Mouse (Mus musculus) R1 (cell line): ENCODE data around the gene Cdk8.
A peak's percentile ranks its signal among the peaks of the same experiment; 100 is the strongest.

ENCODE experiments used
- DNase-seq: peaks from one replicate; pipeline ENCODE4 v3.0.0-alpha.2; 2018; ENCODE audit warnings: low read depth, low spot score

Cdk8 gene

DNA sequence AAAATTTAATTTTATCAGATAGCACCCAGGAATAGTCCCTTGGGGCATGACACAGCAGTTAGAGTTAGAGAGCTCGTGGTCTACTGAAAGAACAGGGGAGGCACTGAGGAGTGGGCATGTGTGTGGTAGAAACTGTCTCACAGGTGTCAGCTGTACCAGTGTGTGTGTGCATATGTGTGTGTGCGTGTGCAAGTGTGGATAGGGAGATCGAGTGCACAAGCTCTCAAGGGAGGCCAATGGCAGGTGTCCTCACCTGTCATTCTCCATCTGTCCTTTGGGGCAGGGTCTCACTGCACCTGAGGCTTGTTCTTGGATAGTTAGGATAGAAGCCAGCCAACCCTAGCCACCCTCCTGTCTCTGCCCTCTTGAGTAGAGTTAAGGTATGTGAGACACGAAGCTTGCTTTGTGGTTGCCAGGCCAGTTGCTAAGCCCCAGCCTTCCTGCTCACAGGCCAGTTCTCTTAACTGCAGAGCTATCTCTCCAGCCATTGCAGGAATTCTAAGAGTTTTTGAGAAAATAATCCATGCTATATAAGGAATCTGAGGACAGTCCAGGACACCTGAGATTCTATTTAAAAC lies 50.3 kb downstream of the Cdk8 start:
- no peak for DNase-seq

DNA sequence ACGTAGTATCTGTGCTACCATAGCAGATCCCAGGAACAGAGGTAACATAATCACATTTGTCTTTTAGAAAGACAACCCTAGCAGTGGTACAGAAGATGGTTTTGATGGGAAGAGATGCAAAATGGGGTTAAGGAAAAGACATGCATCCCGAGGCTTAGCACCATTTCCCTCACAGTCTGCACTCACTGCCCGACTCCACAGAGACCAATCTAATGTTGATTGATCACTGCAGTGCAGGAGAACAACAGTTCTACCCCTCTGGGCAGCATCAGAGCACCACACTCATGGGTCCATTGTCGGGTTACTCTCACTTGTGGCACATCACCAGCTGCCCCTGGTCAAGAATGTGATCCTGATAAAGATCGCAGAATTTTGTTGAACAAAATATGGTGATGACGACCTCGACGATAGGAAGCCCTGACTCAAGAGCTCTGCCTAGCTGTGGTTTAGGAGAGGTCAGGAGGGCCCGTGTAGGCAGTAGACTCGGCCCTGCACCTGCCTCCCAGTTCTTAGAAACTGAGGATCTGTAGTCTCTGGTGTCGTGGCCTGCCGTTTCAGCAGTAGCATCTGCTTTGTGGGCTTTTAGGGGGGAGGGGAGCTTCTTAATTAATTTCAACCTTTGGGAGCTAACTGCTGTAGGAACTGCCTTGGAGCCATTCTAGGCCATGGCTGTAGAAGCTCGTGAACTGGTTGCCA lies 51.0 kb downstream of the Cdk8 start:
- no peak for DNase-seq

DNA sequence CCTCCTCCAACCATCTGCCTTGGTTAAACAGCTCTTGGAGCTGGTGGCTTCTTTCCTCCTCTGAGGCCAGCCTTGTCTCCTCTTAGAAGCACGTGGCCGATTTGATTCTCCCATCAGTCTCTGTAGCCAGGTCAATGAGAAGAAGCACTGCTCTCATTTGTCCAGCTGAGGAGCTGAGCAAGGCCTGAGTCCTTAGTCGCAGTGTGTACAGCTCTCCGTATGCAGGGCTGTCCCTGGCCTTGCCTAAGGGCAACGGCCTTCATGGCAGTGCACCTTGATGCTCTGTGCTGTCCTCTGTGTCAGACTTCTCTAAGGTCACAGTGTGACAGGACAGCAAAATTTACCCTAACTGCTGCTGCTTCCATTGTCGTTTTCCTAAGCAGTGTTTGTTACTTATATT lies 52.9 kb downstream of the Cdk8 start:
- no peak for DNase-seq

DNA sequence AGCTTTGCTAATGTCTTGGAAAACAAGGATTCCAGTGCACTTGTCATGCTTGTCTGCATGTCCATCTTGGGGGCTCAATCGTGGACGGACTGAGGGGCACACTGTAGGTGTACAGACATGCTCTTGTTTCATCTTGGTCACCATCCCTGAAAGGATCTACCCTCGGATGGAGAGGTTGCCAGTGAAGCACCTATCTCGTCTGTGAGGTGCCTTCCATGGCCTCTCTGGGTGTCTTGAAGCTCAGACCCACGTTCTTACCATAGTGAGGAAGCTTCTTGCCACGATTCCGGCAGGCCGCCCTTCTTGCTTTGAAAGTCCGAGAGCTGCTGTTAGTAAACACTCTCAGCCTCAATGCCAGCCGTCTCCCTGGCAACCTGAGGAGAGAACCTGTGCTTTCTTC lies 56.4 kb downstream of the Cdk8 start:
- no peak for DNase-seq

DNA sequence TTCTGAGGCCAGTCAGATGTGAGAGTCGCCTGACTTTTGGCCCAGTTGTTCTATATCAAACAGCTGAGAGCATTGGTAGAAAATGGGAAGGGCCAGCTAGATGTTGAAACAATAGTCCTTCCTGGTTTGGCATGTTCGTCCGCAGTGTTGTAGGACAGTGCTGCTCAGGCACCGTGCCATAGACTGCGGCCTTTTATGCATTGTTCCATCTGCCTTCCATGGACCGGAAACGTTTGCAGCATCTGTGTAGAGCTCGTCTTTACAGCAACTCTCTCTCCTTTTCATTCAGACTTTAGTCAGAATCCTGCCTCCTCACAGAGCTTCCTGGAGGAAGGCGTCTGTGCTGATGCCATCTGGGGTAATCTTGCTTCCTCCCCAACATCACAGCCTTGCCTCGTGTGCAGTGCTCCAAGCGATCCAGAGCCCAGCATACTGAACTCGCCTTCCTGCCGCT lies 57.0 kb downstream of the Cdk8 start:
- no peak for DNase-seq

DNA sequence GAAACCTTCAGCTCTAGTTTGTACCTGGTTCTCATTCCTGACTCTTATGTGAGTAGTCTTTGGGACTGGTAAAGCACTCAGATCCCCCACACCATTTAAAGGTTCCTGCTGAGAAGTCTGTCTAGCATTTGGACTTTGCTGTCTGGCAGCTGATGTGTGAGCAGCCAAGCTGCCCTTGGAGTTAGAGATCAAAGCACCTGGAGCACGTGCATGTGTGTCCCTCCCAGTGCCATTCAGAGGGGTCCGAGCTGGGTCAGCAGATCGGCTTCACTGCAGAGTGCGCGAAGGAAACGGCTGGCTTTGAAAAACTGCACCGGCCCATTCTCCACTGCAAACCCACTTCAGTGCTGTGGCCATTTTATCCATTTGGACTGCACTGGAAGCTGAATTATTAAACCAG lies 58.9 kb downstream of the Cdk8 start:
- no peak for DNase-seq

DNA sequence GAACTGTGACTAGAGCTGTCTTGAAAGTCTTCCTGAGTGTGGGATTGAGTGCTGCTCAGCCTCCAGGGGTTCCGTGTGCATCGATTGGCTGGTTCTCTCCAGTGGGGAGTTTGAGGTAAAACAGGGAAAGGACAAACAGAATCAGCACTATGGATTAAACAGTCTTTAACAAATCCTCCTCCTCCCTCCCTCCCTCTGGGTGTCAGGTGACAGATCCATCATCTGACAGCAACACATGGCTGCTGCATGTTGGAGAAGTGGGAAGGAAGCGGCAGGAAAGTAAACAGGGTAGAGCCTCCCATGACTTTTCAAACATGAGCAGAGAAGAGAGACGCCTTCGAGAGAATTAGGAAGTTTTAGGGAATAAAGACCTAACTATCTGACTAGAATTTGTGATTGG lies 59.4 kb downstream of the Cdk8 start:
- peak; percentile 20 for DNase-seq

DNA sequence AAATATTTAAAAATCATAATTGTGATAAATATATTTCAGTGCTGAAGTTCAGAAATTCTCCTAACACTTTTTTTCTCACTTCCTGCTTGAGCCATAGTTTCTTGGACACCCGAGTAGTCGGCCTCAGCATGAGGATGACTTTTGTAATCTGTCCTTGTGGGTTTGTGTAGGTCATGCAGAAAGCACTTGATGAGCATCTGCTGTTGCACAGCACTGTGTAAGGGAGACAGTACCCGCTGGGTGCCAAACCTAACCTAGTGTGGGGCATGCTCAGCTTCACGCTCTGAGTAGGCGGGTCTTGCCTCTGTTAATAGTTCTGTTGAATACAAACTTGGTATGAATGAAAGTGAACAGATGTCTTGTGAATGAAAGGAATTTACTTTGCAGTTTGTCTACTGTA lies 60.5 kb downstream of the Cdk8 start:
- no peak for DNase-seq

DNA sequence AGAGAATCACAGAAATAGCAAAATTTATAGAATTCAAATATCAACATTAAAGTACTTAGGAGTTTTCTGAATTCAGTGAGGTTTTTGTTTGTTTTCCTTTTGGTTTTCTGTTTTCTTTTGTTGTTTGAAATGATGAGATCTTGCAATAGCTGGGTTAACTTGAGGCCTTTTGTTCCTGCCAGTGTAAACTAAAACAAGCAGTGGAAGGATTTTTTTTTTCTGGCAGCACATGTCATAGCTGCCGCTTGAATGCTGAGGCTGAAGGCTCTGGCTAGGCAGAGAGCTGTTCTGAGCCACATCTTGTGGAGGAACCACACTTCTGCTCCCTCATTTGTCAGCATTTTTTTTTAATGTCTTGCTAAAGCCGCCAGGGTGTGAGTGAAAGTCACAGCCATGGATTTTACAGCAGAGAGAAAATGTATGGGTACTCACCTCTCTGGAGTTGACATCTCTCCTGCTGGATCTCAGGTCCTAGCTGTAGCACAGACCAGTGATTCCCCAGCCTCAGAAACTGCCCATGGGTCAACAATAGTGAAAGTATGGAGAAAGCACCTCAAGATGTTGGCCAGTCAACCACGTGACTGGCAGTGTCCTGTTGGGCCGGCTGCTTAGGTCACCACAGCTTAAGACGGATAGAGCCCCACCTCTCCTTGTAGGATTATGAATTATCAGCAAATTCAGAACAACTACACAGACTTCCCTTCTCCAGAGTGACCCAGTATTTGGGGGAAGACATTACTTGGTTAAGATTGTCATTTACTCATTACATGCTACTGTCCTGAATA lies 62.1 kb downstream of the Cdk8 start:
- no peak for DNase-seq

DNA sequence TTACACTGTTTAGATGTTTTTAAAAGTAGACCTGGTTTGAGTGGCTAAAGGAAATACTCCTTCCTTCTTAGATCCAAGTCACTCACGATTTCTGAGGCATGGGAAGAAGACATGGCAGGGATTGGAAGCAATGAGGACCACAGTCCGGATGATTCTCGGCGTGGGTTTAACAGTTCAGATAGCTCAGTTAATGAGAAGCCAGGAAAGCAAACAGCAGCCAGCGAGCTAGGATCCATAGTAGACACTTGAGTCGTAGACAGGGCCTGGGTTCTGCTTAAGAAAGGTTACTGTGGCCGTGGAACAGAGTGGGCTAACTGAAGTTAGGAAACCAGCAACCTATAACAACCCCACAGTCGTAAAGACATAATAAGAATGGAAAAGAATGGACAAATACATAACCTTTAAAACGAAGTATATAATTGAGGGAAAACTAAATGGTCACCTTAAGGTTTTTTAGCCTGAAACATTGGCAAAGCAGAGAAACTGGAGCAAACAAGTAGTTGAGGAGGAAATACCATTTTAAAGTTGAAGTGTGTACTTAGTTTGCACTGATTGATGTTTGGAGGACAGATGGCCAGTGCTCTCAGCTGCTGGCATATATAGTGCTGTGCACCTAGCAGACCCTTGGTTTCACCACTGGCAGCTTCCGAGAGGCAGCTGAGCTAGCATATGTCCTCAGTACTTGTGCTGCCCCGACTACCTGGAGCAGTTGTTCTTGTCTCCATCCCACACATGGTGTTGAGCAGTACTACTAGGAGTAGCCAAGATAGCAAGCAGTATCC lies 63.1 kb downstream of the Cdk8 start:
- DNase-seq = no peak

DNA sequence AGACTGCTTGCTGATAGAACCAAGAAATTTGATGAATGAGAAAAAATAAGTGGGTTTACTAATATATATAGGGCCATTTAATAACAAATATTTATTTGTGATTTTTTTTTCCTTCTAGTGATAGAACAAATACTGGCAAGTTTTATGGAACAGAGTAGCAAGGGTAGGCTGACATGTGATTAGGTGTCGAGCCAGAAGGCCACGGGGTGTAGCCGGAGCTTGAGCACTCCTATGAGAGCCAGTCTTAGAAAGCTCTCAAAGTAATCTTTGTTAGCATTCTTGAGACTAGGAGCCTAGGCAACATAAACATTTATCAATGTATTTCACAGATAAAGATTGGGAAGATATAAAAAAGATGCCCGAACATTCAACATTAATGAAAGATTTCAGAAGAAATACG lies 63.8 kb downstream of the Cdk8 start:
- DNase-seq = no peak

DNA sequence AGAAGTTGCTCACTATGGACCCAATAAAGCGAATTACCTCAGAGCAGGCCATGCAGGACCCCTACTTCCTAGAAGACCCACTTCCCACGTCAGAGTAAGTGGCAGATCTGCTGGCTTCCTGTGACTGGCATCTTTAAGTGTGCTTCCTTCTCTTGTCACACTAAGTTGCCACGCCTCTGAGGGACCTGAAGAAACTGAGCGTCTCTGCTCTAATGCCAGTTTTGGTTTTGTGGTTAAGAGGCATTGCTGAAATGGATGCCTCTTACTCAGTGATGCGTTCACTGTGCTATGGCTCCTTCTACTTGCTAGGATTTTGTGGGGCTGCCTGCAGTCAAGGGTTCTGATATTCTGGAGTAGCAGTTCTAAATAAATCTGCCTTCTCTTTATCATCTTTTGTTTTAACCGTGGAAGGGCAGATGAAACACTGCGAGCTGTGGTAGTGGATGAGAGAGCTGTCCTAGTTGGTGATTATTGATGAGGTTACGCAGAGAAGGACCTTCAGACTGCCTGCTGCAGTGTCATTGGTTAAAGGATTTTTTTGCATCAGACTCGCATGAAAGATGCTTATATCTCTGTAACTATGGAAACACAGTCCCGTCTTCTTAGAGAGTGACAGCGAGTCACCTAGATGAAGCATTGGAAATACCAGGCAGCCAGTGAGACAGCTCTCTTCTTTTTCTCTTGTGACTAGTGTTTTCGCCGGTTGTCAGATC lies 67.9 kb downstream of the Cdk8 start:
- no peak for DNase-seq

DNA sequence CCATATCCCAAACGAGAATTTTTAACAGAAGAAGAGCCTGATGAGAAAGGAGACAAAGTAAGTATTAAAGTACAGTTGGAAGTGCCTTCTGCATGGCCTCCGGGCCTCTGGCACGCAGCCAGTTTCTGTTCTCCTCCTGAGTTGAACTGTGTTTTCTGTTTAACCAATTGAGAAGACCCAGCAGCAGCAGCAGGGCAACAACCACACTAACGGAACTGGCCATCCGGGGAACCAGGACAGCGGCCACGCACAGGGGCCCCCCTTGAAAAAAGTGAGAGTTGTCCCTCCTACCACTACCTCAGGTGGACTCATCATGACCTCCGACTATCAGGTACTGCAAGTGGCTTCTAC lies 68.5 kb downstream of the Cdk8 start:
- DNase-seq = no peak

DNA sequence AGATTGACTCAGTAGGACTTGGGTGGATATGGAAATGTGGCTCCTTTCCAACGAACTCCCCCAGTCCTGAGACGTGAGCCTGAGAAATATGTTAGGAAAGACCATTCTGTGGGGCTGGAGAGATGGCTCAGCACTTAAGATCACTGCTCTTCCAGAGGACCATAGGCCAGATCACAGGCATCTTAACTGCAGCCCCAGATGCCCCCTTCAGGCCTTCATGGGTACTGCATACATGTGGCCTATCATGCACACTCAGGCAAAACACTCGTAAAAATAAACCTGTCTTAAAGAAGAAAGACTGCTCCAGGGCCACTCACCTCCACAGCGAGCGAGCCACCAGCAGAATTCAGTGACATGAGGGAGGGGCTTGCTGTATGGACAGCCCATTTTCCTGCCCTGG lies 72.4 kb downstream of the Cdk8 start:
- peak; percentile 73 for DNase-seq

DNA sequence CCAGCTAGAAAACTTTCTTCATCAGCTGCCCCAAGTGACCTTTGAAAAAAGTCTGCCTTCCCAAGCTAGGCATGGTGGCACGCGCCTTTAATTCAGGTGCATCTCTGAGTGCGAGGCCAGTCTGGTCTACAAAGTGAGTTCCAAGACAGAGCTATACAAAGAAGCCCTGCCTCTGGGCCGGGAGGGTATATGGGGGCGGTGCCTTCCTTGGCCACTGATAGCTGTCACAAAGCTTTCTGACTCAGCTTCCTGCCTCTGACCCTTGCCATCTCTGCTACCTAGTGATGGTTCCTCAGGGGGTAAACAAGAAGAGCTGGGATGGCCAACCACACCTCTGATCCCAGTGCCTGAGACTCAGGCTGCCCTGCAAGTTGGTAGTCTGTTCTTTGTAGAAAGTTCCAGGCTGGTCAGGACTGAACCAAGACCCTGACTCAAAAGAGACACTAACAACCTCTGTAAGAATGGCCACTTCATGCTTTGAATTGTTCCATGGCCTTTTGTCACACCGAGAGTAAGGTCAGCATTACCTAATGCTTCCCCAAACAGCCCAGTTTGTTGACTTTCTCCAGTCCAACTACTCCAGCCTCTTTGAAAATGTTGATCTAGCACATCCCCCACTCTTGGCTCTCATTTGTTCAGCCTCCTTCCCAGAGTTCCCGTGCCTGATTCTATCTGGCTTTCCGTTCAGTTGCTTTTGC lies 76.2 kb downstream of the Cdk8 start:
- no peak for DNase-seq

DNA sequence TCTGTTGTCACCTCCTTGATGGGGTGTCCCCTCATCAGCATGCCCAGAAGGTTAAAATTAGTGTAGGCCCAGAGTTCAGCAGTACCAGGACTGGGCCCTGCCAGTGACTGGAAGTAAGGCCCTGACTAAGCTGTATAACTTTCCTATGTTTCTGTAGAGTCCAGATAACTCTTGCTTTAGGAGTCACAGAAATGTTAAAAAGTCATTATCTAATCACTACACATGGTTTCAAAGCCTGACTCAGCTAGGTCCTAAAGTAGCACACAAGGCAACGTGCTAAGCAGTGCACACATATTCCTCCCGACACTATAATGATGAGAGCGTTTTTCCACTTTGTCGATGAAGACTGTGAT lies 76.7 kb downstream of the Cdk8 start:
- DNase-seq = no peak

DNA sequence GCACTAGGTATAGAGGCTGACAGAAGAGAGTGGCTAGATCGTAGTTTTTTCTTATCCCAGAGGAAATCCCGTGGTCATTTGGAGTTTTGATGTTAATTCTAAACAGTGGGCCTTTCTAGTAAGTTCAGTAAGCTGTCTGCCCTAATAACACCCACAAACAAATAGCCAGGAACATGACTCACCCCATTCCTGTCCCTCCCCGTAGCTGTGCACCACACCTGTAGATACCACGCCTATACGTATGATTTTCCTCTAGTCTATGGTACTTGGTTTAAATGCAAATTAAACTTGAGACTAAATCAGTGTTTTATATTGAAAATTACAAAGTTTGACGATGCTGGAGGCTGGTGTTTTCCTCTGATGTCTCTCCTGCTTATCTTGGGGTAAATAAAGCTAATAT lies 83.5 kb downstream of the Cdk8 start:
- no peak for DNase-seq

DNA sequence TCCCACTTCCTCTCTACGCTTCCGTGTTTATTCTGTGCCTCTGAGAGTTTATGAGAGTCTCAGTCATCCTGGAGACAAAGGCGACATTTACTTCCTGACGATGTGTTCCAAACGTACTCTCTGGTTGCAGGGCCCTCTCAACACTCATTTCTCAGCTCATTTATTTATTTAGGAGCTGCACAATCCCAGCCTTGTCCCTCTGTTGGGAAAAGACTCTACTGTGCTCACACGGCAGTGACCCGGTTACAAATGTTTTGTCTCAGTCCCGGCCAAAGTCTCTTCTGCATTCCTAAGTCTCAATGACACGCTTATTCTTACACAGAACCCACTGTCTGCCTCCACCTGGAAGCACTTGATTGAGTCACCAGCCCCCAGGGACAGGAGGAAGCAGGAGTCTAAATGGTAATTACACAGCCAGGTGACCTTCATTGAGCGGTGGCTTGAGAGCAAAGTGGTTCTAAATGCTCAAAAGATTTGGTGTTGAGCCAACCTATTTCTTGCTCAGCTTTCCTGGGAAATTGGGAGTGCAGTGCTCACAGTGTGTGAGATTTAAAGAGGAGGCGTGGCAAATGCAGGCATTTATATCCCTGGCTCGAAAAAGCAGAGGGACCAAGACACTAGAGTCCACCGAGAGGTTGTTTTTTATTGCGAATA lies 84.4 kb downstream of the Cdk8 start:
- DNase-seq = peak; percentile 8

DNA sequence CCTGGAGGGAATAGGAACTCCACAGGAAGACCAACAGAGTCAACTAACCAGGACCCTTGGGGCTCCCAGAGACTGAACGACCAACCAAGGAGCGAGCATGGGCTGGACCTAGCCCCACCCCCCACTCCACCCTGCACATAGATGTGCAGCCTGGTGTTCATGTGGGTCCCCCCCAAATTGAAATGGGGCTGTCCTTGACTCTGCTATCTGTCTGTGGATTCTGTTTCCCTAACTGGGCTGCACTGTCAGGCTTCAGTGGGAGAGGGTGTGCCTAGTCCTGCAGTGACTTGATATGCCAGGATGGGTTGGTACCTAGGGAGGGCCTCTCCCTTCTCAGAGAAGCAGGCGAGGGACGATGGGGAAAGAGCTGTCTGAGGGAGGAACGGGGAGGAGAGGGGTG lies 85.3 kb downstream of the Cdk8 start:
- no peak for DNase-seq

DNA sequence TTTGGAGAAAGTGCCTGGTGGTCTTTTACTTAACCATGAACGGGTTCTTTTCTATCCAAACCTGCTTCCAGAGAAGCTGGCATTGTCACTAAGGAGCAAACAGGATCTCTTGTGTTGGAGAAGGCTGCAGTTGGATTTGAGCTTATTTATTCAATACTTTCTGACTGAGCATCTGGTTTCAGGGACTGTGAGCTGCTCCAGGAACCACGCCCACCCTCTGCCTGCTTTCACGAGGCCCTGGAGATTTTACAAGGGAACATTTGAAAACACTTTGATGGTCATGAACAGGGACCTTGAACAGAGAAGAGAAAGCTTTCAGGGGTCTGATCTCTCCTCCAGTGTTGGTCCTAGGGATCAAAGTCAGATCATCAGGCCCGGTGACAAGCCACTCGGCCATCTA lies 87.0 kb downstream of the Cdk8 start:
- DNase-seq = no peak

DNA sequence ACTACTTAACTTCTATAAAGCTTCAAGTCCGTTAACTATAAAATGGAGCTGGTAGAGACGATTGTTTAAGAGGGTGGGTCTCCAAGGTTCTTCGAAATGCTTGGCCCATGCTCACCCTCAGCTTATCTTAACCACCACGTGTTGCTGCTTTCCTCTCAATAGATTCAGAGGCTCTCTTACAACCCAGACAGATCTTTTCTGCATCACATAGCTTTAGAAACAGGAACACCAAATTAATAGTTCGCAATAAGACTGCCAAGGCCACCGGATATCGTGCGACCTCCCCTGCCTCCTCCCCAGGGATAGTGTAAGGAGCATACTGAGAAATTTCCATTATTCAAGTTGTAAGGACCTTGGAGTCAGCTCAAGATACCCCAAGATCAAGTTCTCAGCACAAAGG lies 87.4 kb downstream of the Cdk8 start:
- DNase-seq = no peak
